Mouse (Mus musculus): ENCODE measurements at regions not wholly inside any gene's neighbourhood (a gene's known extent, or its start where the extent isn't known, plus 50 kb on each side); places are given as distances from the start of the nearest gene placed in this dataset.

GRCm38 (mm10) chr2:51431564-51431963 is 195.7 kb upstream of the Tas2r134 start:
- no peaks in the 10 kb centered on the region for H3K4me1 ChIP-seq (ENCODE audit: control insufficient read depth, insufficient read depth, insufficient read length, low read length)
- no peak overlapping the region for H3K27ac ChIP-seq (ENCODE audit: insufficient read depth, low read depth, low read length)
- no peaks in the 10 kb centered on the region for H3K27me3 ChIP-seq (ENCODE audit: control insufficient read depth, insufficient read depth, low read length)
- no peaks in the 10 kb centered on the region for H3K36me3 ChIP-seq (ENCODE audit: control insufficient read depth, insufficient read depth, low read length)
- TF ChIP-seq CTCF (IDR thresholded peaks at IDR 0.05; ENCODE audit: extremely low read depth, insufficient read length, insufficient replicate concordance, low read depth, low read length) = no peak
- no peak for TF ChIP-seq POLR2A (IDR thresholded peaks at IDR 0.05; ENCODE audit: low read depth, low read length)
- WGBS = 78% methylated on average over 3 of the region's 3 CpGs
- H3K4me3 ChIP-seq (ENCODE audit: low read depth, low read length) = no peak overlapping the region

DNA sequence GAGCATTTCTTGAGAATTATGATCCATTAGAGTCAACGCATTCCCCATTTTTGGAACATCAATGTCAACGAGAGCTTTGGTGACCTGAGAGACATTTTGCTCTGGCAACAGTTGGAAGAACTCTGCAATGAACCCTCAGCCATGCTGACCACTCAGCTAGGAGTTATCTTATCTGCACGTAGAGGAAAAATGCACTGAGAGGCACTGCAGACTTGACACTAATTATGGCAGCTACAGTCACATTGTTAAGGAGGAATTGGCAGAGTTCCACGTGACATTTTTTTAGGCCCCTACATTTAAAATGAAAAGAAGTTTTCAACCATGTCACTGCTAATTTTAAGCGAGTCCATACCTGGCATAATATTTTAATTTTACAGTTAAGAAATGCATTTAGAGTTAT is 197.6 kb upstream of the Tas2r134 start:
- no peaks in the 10 kb centered on the region for H3K27me3 ChIP-seq (ENCODE audit: control insufficient read depth, insufficient read depth, low read length)
- TF ChIP-seq POLR2A (IDR thresholded peaks at IDR 0.05; ENCODE audit: low read depth, low read length) (no peak), CTCF (IDR thresholded peaks at IDR 0.05; ENCODE audit: extremely low read depth, insufficient read length, insufficient replicate concordance, low read depth, low read length) (no peak)
- H3K4me1 ChIP-seq (ENCODE audit: control insufficient read depth, insufficient read depth, insufficient read length, low read length) = no peaks in the 10 kb centered on the region
- H3K4me3 ChIP-seq (ENCODE audit: low read depth, low read length) = no peak overlapping the region
- no peaks in the 10 kb centered on the region for H3K36me3 ChIP-seq (ENCODE audit: control insufficient read depth, insufficient read depth, low read length)
- H3K27ac ChIP-seq (ENCODE audit: insufficient read depth, low read depth, low read length) = no peak overlapping the region
- WGBS = 62% methylated on average over 5 of the region's 5 CpGs

DNA sequence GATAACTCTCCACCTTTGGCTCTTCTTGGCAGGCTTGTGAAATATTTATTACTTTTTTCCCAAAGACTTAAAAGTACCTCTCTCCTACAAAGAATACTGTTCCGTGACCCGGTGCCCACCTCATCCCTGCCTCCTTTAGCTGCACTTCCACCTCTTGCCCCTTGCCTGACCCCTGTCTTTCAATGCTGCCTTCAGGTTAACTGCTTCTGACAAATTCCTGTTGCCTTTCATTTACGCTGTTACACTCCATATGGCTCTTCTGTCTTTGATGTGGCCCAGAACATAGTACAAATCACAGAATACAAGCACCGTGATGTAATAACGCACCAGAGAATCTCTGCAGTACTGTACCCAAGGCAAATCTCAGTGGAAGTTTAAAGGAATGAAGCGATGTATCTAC is 204.9 kb upstream of the Tas2r134 start:
- Histone ChIP-seq H3K4me1 (ENCODE audit: control insufficient read depth, insufficient read depth, insufficient read length, low read length) (no peaks in the 10 kb centered on the region), H3K36me3 (ENCODE audit: control insufficient read depth, insufficient read depth, low read length) (no peaks in the 10 kb centered on the region), H3K4me3 (ENCODE audit: low read depth, low read length) (no peak overlapping the region), H3K27me3 (ENCODE audit: control insufficient read depth, insufficient read depth, low read length) (no peaks in the 10 kb centered on the region), H3K27ac (ENCODE audit: insufficient read depth, low read depth, low read length) (no peak overlapping the region)
- WGBS = 62% methylated on average over 6 of the region's 6 CpGs
- TF ChIP-seq CTCF (IDR thresholded peaks at IDR 0.05; ENCODE audit: extremely low read depth, insufficient read length, insufficient replicate concordance, low read depth, low read length) = no peak
- no peak for TF ChIP-seq POLR2A (IDR thresholded peaks at IDR 0.05; ENCODE audit: low read depth, low read length)

DNA sequence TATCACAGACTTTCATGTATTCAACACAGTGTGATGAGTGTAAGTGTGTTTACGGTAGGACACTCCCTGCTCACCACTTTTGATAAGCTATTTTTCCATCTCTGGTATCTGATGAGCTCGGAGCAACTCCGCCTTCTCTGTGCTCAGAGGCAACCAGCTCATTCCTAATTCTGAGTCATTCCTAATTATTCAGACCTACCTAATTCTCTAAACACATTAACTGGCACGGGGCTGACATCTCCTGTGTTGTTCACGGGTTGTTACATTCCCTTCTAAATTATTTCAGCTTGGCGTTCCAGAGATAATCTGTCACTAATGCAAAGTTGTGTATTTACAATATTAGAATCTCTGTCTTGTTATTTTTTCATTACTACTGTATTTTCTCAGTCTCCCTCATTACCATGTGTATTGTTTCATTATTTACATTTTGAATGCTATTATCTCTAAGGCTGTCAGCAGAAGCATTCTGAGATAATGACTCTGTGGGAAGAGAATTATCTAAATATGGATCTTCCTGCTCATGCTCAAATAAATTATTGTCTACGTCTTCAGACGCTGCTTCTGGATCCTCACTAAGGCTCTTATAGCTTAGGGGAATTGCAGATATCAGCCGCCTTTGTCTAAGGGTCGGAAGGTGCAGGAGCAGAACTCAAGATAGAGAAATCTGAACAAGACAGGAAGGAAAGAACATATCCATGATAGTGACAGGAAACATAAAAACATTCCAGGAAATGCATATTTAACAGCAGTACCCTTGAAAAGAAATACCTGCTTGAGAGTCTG is 209.2 kb upstream of the Tas2r134 start:
- no peak overlapping the region for H3K4me3 ChIP-seq (ENCODE audit: low read depth, low read length)
- H3K4me1 ChIP-seq (ENCODE audit: control insufficient read depth, insufficient read depth, insufficient read length, low read length) = no peaks in the 10 kb centered on the region
- no peaks in the 10 kb centered on the region for H3K36me3 ChIP-seq (ENCODE audit: control insufficient read depth, insufficient read depth, low read length)
- TF ChIP-seq POLR2A (IDR thresholded peaks at IDR 0.05; ENCODE audit: low read depth, low read length) = no peak
- no peak for TF ChIP-seq CTCF (IDR thresholded peaks at IDR 0.05; ENCODE audit: extremely low read depth, insufficient read length, insufficient replicate concordance, low read depth, low read length)
- no peaks in the 10 kb centered on the region for H3K27me3 ChIP-seq (ENCODE audit: control insufficient read depth, insufficient read depth, low read length)
- WGBS = 71% methylated on average over 10 of the region's 10 CpGs
- H3K27ac ChIP-seq (ENCODE audit: insufficient read depth, low read depth, low read length) = no peak overlapping the region

DNA sequence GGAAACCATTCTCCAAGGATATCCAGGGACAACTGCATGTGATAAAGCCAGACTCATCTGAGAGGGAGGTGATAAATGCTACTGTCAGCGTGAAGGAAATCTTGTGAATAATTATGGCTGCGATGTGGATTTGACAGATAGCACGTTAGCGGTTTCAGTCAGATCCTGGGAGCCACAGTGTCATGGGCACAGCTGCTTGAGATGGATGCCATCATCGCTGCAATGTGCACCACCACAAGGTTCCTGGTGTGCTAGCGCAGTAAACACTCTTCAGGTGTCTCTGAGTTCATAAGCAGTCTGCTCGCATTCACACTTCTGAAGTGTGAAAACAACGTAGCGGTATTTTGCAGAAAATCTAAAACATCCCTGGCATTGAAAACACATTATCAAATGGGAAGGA is 238.9 kb upstream of the Tas2r134 start:
- Histone ChIP-seq H3K4me1 (ENCODE audit: control insufficient read depth, insufficient read depth, insufficient read length, low read length) (no peaks in the 10 kb centered on the region), H3K27me3 (ENCODE audit: control insufficient read depth, insufficient read depth, low read length) (no peaks in the 10 kb centered on the region), H3K27ac (ENCODE audit: insufficient read depth, low read depth, low read length) (no peak overlapping the region), H3K4me3 (ENCODE audit: low read depth, low read length) (no peak overlapping the region), H3K36me3 (ENCODE audit: control insufficient read depth, insufficient read depth, low read length) (no peaks in the 10 kb centered on the region)
- 89% methylated on average over 9 of the region's 9 CpGs for WGBS
- TF ChIP-seq POLR2A (IDR thresholded peaks at IDR 0.05; ENCODE audit: low read depth, low read length) (no peak), CTCF (IDR thresholded peaks at IDR 0.05; ENCODE audit: extremely low read depth, insufficient read length, insufficient replicate concordance, low read depth, low read length) (no peak)

- Histone ChIP-seq H3K27ac (ENCODE audit: insufficient read depth, low read depth, low read length) (no peak overlapping the region), H3K4me1 (ENCODE audit: control insufficient read depth, insufficient read depth, insufficient read length, low read length) (no peaks in the 10 kb centered on the region), H3K27me3 (ENCODE audit: control insufficient read depth, insufficient read depth, low read length) (no peaks in the 10 kb centered on the region), H3K36me3 (ENCODE audit: control insufficient read depth, insufficient read depth, low read length) (no peaks in the 10 kb centered on the region), H3K4me3 (ENCODE audit: low read depth, low read length) (no peak overlapping the region)
- TF ChIP-seq CTCF (IDR thresholded peaks at IDR 0.05; ENCODE audit: extremely low read depth, insufficient read length, insufficient replicate concordance, low read depth, low read length) = no peak
- WGBS = 26% methylated on average over 1 of the region's 1 CpGs
Measured at GRCm38 (mm10) chr2:51387136-51387535, 238.2 kb upstream of the Rnd3 start.

DNA sequence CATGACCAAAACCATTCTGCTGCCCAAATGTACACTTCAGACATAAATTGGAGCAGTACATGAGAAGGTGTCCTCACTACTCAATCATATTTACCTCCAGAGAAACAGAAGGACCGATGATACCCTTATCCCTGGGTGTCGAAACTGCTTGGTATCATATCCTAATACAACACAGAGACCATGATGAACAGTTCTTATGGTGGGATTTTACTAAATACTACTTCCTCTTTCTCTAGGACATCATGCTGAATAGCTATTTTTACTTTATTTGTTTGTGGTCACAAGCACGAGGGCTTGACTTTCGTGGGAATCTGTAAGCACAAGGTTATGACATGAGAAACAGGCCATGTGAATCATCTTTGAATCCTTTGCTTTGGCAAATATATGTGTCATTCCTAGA is 227.7 kb upstream of the Rnd3 start:
- Histone ChIP-seq H3K4me3 (ENCODE audit: low read depth, low read length) (no peak overlapping the region), H3K4me1 (ENCODE audit: control insufficient read depth, insufficient read depth, insufficient read length, low read length) (no peaks in the 10 kb centered on the region), H3K27ac (ENCODE audit: insufficient read depth, low read depth, low read length) (no peak overlapping the region), H3K36me3 (ENCODE audit: control insufficient read depth, insufficient read depth, low read length) (no peaks in the 10 kb centered on the region), H3K27me3 (ENCODE audit: control insufficient read depth, insufficient read depth, low read length) (no peaks in the 10 kb centered on the region)
- WGBS = 75% methylated on average over 4 of the region's 4 CpGs
- TF ChIP-seq CTCF (IDR thresholded peaks at IDR 0.05; ENCODE audit: extremely low read depth, insufficient read length, insufficient replicate concordance, low read depth, low read length) = no peak
- TF ChIP-seq POLR2A (IDR thresholded peaks at IDR 0.05; ENCODE audit: low read depth, low read length) = no peak
